Mouse (Mus musculus) spleen, adult 18-20 months (tissue): ENCODE results near the gene Dhcr24.

Source experiments
- DNase-seq, 2 experiments: peaks; one replicate each; pipeline ENCODE4 v3.0.0; 2022; ENCODE audit warnings: mixed read lengths in 2 of 2

Gene Dhcr24

GRCm38 (mm10) chr4:106613105-106613504 is 52.3 kb downstream of the Dhcr24 start:
- DNase-seq, result no peak

- no peak for DNase-seq
These were observed 52.7 kb downstream of the Dhcr24 start for GRCm38 (mm10) chr4:106613560-106613959.

- peak in 1 of 2 experiments; percentile 39 for DNase-seq
These were observed 53.5 kb downstream of the Dhcr24 start for GRCm38 (mm10) chr4:106614180-106614797.

- DNase-seq, result no peak
These were observed 54.0 kb downstream of the Dhcr24 start for GRCm38 (mm10) chr4:106614881-106615280.

- no peak for DNase-seq
These were observed 54.8 kb downstream of the Dhcr24 start for GRCm38 (mm10) chr4:106615637-106616036.

GRCm38 (mm10) chr4:106617056-106617455 is 56.2 kb downstream of the Dhcr24 start, which contains the start of gene Lexm:
TSS of gene Lexm (minus strand) at chr4:106617241.
- DNase-seq, result no peak

- no peak for DNase-seq
These were observed 58.1 kb downstream of the Dhcr24 start for GRCm38 (mm10) chr4:106618898-106619297.

GRCm38 (mm10) chr4:106621428-106621827 is 60.6 kb downstream of the Dhcr24 start:
- no peak for DNase-seq

GRCm38 (mm10) chr4:106622030-106622493 is 61.2 kb downstream of the Dhcr24 start, which contains the start of gene Ttc22:
TSS of gene Ttc22 (plus strand) at chr4:106622432.
- DNase-seq, result no peak

GRCm38 (mm10) chr4:106622712-106623111 is 61.9 kb downstream of the Dhcr24 start:
- DNase-seq, result no peak

- DNase-seq, result no peak
These were observed 63.4 kb downstream of the Dhcr24 start for GRCm38 (mm10) chr4:106624271-106624670.

GRCm38 (mm10) chr4:106627809-106628208 is 67.0 kb downstream of the Dhcr24 start:
- DNase-seq, result no peak

GRCm38 (mm10) chr4:106628650-106629360 is 68.0 kb downstream of the Dhcr24 start:
- no peak for DNase-seq

- no peak for DNase-seq
These were observed 68.5 kb downstream of the Dhcr24 start for GRCm38 (mm10) chr4:106629374-106629773.

GRCm38 (mm10) chr4:106630333-106631220 is 69.7 kb downstream of the Dhcr24 start:
- DNase-seq, result peak in 1 of 2 experiments; percentile 57

GRCm38 (mm10) chr4:106632313-106632712 is 71.5 kb downstream of the Dhcr24 start:
- no peak for DNase-seq

GRCm38 (mm10) chr4:106633281-106634085 is 72.6 kb downstream of the Dhcr24 start:
- DNase-seq, result no peak

GRCm38 (mm10) chr4:106634086-106634479 is 73.2 kb downstream of the Dhcr24 start:
- DNase-seq, result no peak
